Mouse (Mus musculus) brown adipose tissue, adult 24 weeks (tissue): ENCODE data around the gene Stxbp4. TPM values are rescaled to one million over a fixed set of nuclear protein-coding genes. Genes with fewer than 3 reads are reported as not detected.
A peak's percentile ranks its signal among the peaks of the same experiment; 100 is the strongest.

Experiments
- H3K27ac ChIP-seq: fragments of 200-500 bp; replicated peaks from 2 replicates; pipeline ENCODE4 v1.5.1; 2012; ENCODE audit warnings: low read depth, mild to moderate bottlenecking, low read length
- H3K4me1 ChIP-seq: fragments of 200-500 bp; 2 replicates; pipeline ENCODE4 v1.6.1; 2012; ENCODE audit warnings: low read length, mixed read lengths; ENCODE audit not compliant: control insufficient read depth, insufficient read depth, insufficient read length
- H3K4me3 ChIP-seq: fragments of 200-500 bp; 2 replicates; pipeline ENCODE4 v1.5.1; 2012; ENCODE audit warnings: low read depth, mild to moderate bottlenecking, low read length, moderate library complexity; ENCODE audit not compliant: insufficient read depth
- polyA plus RNA-seq: library from polyadenylated mRNA; stranded (reverse); fragments of >200 nt; gene quantifications from 2 replicates; pipeline ENCODE4 v1.2.4, GENCODE M21; 2012; ENCODE audit not compliant: missing spikeins, insufficient read depth, insufficient read length

Gene Stxbp4
- polyA plus RNA-seq = 2.4 and 3.3 TPM in 2 replicates

DNA sequence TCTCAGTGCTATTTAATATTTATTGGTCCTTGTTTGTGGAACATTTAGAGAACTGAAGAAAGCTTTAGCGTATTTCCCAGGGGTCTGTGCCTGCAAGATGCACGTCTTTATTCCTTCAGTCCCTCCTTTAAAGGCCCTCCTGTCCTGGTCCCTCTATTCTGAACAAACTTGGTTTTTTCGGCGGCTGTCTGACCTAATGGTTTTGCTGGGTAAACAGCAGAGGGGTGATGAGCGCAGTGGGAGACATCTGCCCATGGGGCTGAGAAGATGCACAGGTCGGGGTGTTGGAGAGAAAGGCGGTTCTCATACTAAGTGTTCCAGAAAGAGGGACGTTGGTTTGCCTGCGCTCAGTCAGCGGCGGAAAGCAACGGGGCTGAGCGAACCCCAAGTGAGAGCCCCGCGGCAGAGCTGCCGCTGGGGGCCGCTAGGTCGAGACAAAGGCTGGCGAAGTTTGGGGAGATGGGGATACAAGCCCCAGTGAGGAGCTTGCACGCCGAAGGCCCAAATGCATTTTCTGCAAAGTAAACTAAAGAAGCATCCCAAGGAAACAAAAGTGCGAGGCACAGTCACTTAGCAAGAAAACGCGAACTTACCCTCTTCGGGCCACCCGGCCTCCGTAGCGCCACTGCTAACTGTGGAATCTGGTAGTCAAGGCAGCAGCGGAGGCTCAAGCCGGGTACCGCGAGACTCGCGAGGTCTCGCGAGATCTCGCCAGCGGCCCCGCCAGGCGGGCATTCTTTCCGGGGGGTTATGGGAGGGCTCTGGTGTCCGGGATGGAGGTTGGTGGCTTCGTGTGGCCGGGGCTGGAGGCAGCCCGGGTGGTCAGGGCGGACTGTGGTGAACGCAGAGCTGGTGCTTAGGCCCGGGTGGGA, at the start of gene Stxbp4, which contains the start of gene Cox11:
Stxbp4 (minus strand) TSS at position 645 of the 872 bp plus-strand sequence.
Cox11 (plus strand) TSS at position 734 of the 872 bp plus-strand sequence.
- peak within 1 kb of the TSS; percentile 84 for H3K27ac ChIP-seq
- H3K4me1 ChIP-seq = no peaks in the 10 kb centered on the region
- H3K4me3 ChIP-seq = peak within 1 kb of the TSS; percentile 87

GRCm38 (mm10) chr11:90687040-90687439, 49.2 kb upstream of the Stxbp4 start:
- Histone ChIP-seq H3K4me1 (no peaks in the 10 kb centered on the region), H3K4me3 (peak overlapping the region; percentile 69), H3K27ac (no peak overlapping the region)

DNA sequence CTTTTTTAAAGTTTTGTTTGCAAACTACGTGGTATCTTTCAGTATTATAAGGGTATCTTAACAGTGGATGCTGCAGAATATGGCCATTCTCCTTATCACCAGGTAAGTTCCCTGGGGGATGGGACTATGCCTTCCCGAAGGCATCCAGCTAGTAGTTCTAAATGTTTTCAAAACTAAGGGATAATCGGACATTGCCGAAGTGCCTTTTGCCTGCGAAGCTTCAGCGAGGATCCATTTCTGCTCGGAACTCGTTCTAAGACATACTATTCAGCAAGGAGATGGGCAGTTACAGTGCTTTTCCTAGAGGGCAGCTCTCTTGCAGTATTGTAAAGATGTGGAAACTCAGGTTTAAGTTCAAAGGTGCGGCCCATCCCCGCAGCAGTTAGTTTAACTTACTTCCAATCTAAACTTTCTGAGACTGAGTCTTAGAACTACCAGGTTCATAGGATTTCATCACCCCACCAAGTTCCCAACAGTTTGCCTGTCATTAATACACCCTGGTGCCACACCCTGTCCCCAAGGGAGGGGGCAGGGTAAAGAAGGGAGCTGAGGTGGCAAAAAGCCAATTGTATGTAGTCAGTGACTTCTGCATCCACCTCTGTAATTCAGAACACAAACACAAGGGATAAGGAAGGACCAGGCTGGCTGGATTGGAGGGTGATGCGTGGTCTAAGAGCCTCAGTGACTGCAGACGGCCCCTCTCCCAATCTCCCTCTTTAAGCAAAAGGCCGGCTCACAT, 48.6 kb upstream of the Stxbp4 start:
- H3K27ac ChIP-seq = no peak overlapping the region
- H3K4me3 ChIP-seq = peak overlapping the region; percentile 69
- no peaks in the 10 kb centered on the region for H3K4me1 ChIP-seq

DNA sequence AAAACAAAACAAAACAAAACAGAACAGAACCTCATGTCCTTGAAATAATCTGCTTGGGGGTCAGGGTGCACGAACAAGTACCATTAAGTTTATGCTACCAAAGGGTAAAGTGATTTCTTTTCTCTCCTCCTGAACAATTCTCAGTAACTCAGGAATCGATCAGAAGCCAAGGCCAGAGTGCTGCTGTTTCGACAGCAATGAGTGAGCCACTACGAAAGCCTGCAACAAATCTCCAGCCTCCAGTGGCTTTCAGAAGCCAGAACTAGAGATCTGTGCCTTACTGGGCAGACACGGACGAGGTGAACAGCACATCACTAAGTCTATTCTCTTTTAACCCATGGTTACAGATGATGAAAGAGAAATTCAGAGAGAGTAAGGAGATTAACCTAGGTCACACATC, 47.3 kb upstream of the Stxbp4 start:
- no peak overlapping the region for H3K27ac ChIP-seq
- no peaks in the 10 kb centered on the region for H3K4me1 ChIP-seq
- H3K4me3 ChIP-seq = no peak overlapping the region

DNA sequence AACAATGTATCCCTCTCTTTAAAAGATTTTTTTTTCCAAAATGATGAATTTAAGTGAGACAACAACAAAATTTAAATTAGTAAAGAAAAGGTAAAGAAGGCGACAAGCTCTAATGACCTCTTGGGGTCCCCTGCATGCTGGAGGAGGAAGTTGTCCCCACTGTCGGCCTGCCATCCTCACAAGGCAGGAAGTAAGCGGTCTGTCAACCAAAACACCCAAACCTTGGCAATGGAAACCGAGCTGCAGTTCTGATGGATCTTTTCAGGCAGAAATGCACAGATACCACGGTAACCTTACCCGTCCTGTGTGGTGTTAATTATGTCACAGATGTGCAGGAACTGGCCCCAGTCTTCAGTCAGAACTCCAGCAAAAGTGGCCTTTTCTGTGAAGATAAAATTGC, 46.9 kb upstream of the Stxbp4 start:
- Histone ChIP-seq H3K4me3 (no peak overlapping the region), H3K27ac (no peak overlapping the region), H3K4me1 (no peaks in the 10 kb centered on the region)

- Histone ChIP-seq H3K4me1 (no peaks in the 10 kb centered on the region), H3K27ac (no peak overlapping the region), H3K4me3 (no peak overlapping the region)
Measured at GRCm38 (mm10) chr11:90681171-90681570, 43.3 kb upstream of the Stxbp4 start.

DNA sequence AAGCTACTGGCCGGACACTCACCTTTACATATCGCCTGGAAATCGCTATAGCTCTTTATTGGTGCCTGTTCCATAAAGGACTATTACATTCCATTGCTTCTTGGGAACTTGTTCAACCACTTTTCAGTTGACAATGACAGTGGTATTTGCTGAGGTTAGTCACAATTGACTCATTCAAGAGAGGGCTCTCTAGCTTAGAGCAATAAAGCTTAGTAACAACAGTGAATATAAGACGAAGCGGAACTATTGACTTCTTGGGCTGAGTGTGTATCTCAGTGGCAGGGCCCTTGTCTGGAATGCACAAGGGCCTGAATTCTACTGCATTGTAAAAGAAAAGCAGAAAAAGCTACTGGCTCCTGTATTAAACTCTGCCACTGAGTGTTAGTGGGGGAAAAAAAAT, 40.7 kb upstream of the Stxbp4 start:
- no peak overlapping the region for H3K27ac ChIP-seq
- H3K4me3 ChIP-seq = no peak overlapping the region
- no peaks in the 10 kb centered on the region for H3K4me1 ChIP-seq

- Histone ChIP-seq H3K27ac (no peak overlapping the region), H3K4me1 (no peaks in the 10 kb centered on the region)
Measured at GRCm38 (mm10) chr11:90677771-90678288, 39.9 kb upstream of the Stxbp4 start.

GRCm38 (mm10) chr11:90677027-90677426, 39.1 kb upstream of the Stxbp4 start:
- no peak overlapping the region for H3K4me3 ChIP-seq
- H3K27ac ChIP-seq = no peak overlapping the region
- no peaks in the 10 kb centered on the region for H3K4me1 ChIP-seq

More at GRCm38 (mm10) chr11:90677771-90678288, 39.9 kb upstream of the Stxbp4 start:
- H3K4me3 ChIP-seq = no peak overlapping the region

- Histone ChIP-seq H3K4me3 (no peak overlapping the region), H3K4me1 (no peaks in the 10 kb centered on the region), H3K27ac (no peak overlapping the region)
Measured at GRCm38 (mm10) chr11:90675479-90676110, 37.7 kb upstream of the Stxbp4 start.

DNA sequence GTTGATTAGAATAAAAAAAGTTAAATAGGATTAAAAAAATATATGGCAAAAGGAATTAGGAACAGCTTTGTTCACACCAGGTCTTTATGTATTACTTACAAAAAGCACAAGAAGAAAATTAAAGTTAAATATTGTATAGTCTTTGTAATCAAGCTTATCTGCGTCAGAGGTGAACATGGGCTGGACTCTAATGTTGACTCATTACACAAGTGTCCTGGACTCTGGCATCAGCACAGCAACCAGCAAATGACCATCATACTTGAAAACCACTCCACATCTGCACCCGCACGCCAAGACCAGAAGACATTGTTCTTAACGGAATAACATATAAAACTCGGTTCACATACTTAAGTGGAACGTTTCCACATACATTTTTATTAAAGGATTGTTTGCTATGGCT, 29.4 kb upstream of the Stxbp4 start:
- H3K27ac ChIP-seq = no peak overlapping the region
- no peaks in the 10 kb centered on the region for H3K4me1 ChIP-seq
- no peak overlapping the region for H3K4me3 ChIP-seq

GRCm38 (mm10) chr11:90666916-90667315, 29.0 kb upstream of the Stxbp4 start:
- Histone ChIP-seq H3K4me1 (no peaks in the 10 kb centered on the region), H3K27ac (no peak overlapping the region), H3K4me3 (no peak overlapping the region)

GRCm38 (mm10) chr11:90666144-90666757, 28.4 kb upstream of the Stxbp4 start:
- no peaks in the 10 kb centered on the region for H3K4me1 ChIP-seq
- no peak overlapping the region for H3K4me3 ChIP-seq
- H3K27ac ChIP-seq = no peak overlapping the region

- no peak overlapping the region for H3K27ac ChIP-seq
- no peaks in the 10 kb centered on the region for H3K4me1 ChIP-seq
- H3K4me3 ChIP-seq = no peak overlapping the region
Measured at GRCm38 (mm10) chr11:90665161-90665560, 27.3 kb upstream of the Stxbp4 start.
